Mouse (Mus musculus): ENCODE results near the gene Ppara.

The Ppara gene

GRCm38 (mm10) chr15:85705013-85705528 is 29.7 kb upstream of the Ppara start:
- DNase-seq (ENCODE audit: low read depth): no peak

GRCm38 (mm10) chr15:85705566-85706332 is 29.0 kb upstream of the Ppara start:
- DNase-seq (ENCODE audit: low read depth): no peak

- no peak for DNase-seq (ENCODE audit: low read depth)
Measured at GRCm38 (mm10) chr15:85706527-85706926, 28.3 kb upstream of the Ppara start.

GRCm38 (mm10) chr15:85707017-85707416 is 27.8 kb upstream of the Ppara start:
- no peak for DNase-seq (ENCODE audit: low read depth)

- no peak for DNase-seq (ENCODE audit: low read depth)
Measured at GRCm38 (mm10) chr15:85707458-85708030, 27.2 kb upstream of the Ppara start.

GRCm38 (mm10) chr15:85708217-85708616 is 26.6 kb upstream of the Ppara start:
- no peak for DNase-seq (ENCODE audit: low read depth)

GRCm38 (mm10) chr15:85708843-85709242 is 25.9 kb upstream of the Ppara start:
- DNase-seq (ENCODE audit: low read depth): no peak

- DNase-seq (ENCODE audit: low read depth): no peak
Measured at GRCm38 (mm10) chr15:85709268-85709973, 25.4 kb upstream of the Ppara start.

GRCm38 (mm10) chr15:85710179-85710578 is 24.6 kb upstream of the Ppara start:
- DNase-seq (ENCODE audit: low read depth): no peak

GRCm38 (mm10) chr15:85710641-85711580 is 23.9 kb upstream of the Ppara start:
- DNase-seq (ENCODE audit: low read depth): no peak

- no peak for DNase-seq (ENCODE audit: low read depth)
Measured at GRCm38 (mm10) chr15:85712565-85713168, 22.1 kb upstream of the Ppara start.

GRCm38 (mm10) chr15:85713417-85713816 is 21.4 kb upstream of the Ppara start:
- no peak for DNase-seq (ENCODE audit: low read depth)

GRCm38 (mm10) chr15:85715059-85715458 is 19.7 kb upstream of the Ppara start:
- DNase-seq (ENCODE audit: low read depth): no peak

GRCm38 (mm10) chr15:85716045-85716444 is 18.7 kb upstream of the Ppara start:
- no peak for DNase-seq (ENCODE audit: low read depth)

GRCm38 (mm10) chr15:85716591-85716990 is 18.2 kb upstream of the Ppara start:
- DNase-seq (ENCODE audit: low read depth): no peak

GRCm38 (mm10) chr15:85717008-85717407 is 17.8 kb upstream of the Ppara start:
- no peak for DNase-seq (ENCODE audit: low read depth)

GRCm38 (mm10) chr15:85717800-85718199 is 17.0 kb upstream of the Ppara start:
- DNase-seq (ENCODE audit: low read depth): no peak

GRCm38 (mm10) chr15:85719017-85719416 is 15.8 kb upstream of the Ppara start:
- DNase-seq (ENCODE audit: low read depth): no peak

- DNase-seq (ENCODE audit: low read depth): no peak
Measured at GRCm38 (mm10) chr15:85720366-85720841, 14.4 kb upstream of the Ppara start.

GRCm38 (mm10) chr15:85724271-85725165 is 10.3 kb upstream of the Ppara start:
- DNase-seq (ENCODE audit: low read depth): no peak

All from fibroblast of lung, adult 2 months (primary cell).